Mouse (Mus musculus): Measurements from ENCODE around the gene Gm31371. TPM values are rescaled to one million over a fixed set of nuclear protein-coding genes. Genes with fewer than 3 reads are reported as not detected.
"Not testable (repeated sequence)": the region's sequence is repeated elsewhere in the genome, so short reads cannot be mapped to it uniquely, and the experiment has no call there.

The Gm31371 gene
- polyA plus RNA-seq (2015; fragmentation: Nextera tagmentation; extraction: Ambion mirVana): not detected in 2 replicates

- not testable (repeated sequence) for H3K9ac ChIP-seq; ATAC-seq (replicated peaks); H3K27me3 ChIP-seq (replicated peaks); H3K4me1 ChIP-seq; H3K36me3 ChIP-seq (replicated peaks); H3K4me2 ChIP-seq; H3K4me3 ChIP-seq; H3K27ac ChIP-seq; H3K9me3 ChIP-seq
- 71% methylated on average over 3 of the region's 4 CpGs for WGBS
Observed at GRCm38 (mm10) chr8:19903092-19903491, at the start of gene Gm31371. TSS of gene Gm31371 (plus strand) at chr8:19903392.

GRCm38 (mm10) chr8:19906425-19907055, 3.3 kb downstream of the Gm31371 start:
- 80% methylated on average over 8 of the region's 8 CpGs for WGBS
- H3K27me3 ChIP-seq (replicated peaks); H3K27ac ChIP-seq; H3K9ac ChIP-seq; H3K4me1 ChIP-seq; ATAC-seq (replicated peaks); H3K9me3 ChIP-seq; H3K4me2 ChIP-seq; H3K4me3 ChIP-seq; H3K36me3 ChIP-seq (replicated peaks): not testable (repeated sequence)

- not testable (repeated sequence) for H3K9me3 ChIP-seq; H3K27me3 ChIP-seq (replicated peaks); ATAC-seq (replicated peaks); H3K4me2 ChIP-seq; H3K27ac ChIP-seq; H3K4me1 ChIP-seq; H3K36me3 ChIP-seq (replicated peaks); H3K9ac ChIP-seq; H3K4me3 ChIP-seq
- 77% methylated on average over 5 of the region's 6 CpGs for WGBS
Observed at GRCm38 (mm10) chr8:19908841-19909321, 5.7 kb downstream of the Gm31371 start.

GRCm38 (mm10) chr8:19919086-19919485, 15.9 kb downstream of the Gm31371 start:
- H3K9ac ChIP-seq; H3K4me3 ChIP-seq; H3K27me3 ChIP-seq (replicated peaks); H3K27ac ChIP-seq; H3K4me2 ChIP-seq; H3K9me3 ChIP-seq; H3K4me1 ChIP-seq; H3K36me3 ChIP-seq (replicated peaks); ATAC-seq (replicated peaks): not testable (repeated sequence)
- 86% methylated on average over 2 of the region's 3 CpGs for WGBS

- H3K4me1 ChIP-seq; H3K36me3 ChIP-seq (replicated peaks); H3K9me3 ChIP-seq; H3K4me3 ChIP-seq; H3K27me3 ChIP-seq (replicated peaks); ATAC-seq (replicated peaks); H3K4me2 ChIP-seq; H3K9ac ChIP-seq; H3K27ac ChIP-seq: not testable (repeated sequence)
- WGBS: 100% methylated on average over 1 of the region's 6 CpGs
Observed at GRCm38 (mm10) chr8:19934274-19934673, 31.1 kb downstream of the Gm31371 start.

GRCm38 (mm10) chr8:19935541-19936030, 32.4 kb downstream of the Gm31371 start:
- not testable (repeated sequence) for H3K4me2 ChIP-seq; H3K36me3 ChIP-seq (replicated peaks); H3K4me3 ChIP-seq; H3K27me3 ChIP-seq (replicated peaks); H3K9me3 ChIP-seq; H3K4me1 ChIP-seq; H3K27ac ChIP-seq; H3K9ac ChIP-seq; ATAC-seq (replicated peaks)
- WGBS: 65% methylated on average over 2 of the region's 2 CpGs

GRCm38 (mm10) chr8:19960935-19961334, 57.7 kb downstream of the Gm31371 start:
- no peak for ATAC-seq (replicated peaks)
- no peaks in the 10 kb centered on the region for H3K4me1 ChIP-seq
- 76% methylated on average over 2 of the region's 2 CpGs for WGBS

GRCm38 (mm10) chr8:19963766-19964165, 60.6 kb downstream of the Gm31371 start:
- not testable (repeated sequence) for H3K36me3 ChIP-seq (replicated peaks); ATAC-seq (replicated peaks); H3K27me3 ChIP-seq (replicated peaks); H3K27ac ChIP-seq; H3K4me2 ChIP-seq; H3K4me3 ChIP-seq; H3K4me1 ChIP-seq; H3K9me3 ChIP-seq; H3K9ac ChIP-seq
- WGBS: 82% methylated on average over 2 of the region's 2 CpGs

More at GRCm38 (mm10) chr8:19960935-19961334, 57.7 kb downstream of the Gm31371 start:
- Histone ChIP-seq H3K27me3 (replicated peaks) (no peaks in the 10 kb centered on the region), H3K4me3 (no peak overlapping the region), H3K27ac (no peak overlapping the region), H3K9me3 (no peaks in the 10 kb centered on the region), H3K4me2 (no peak overlapping the region), H3K9ac (no peak overlapping the region), H3K36me3 (replicated peaks) (no peaks in the 10 kb centered on the region)

GRCm38 (mm10) chr8:19968151-19968550, 65.0 kb downstream of the Gm31371 start:
- not testable (repeated sequence) for H3K27ac ChIP-seq; H3K27me3 ChIP-seq (replicated peaks); H3K4me3 ChIP-seq; H3K9me3 ChIP-seq; H3K4me1 ChIP-seq; ATAC-seq (replicated peaks); H3K4me2 ChIP-seq; H3K36me3 ChIP-seq (replicated peaks); H3K9ac ChIP-seq
- 45% methylated on average over 2 of the region's 2 CpGs for WGBS

GRCm38 (mm10) chr8:19975237-19975636, 72.0 kb downstream of the Gm31371 start:
- ATAC-seq (replicated peaks); H3K27me3 ChIP-seq (replicated peaks); H3K36me3 ChIP-seq (replicated peaks); H3K4me1 ChIP-seq; H3K9ac ChIP-seq; H3K4me3 ChIP-seq; H3K4me2 ChIP-seq; H3K9me3 ChIP-seq; H3K27ac ChIP-seq: not testable (repeated sequence)
- WGBS: 90% methylated on average over 6 of the region's 6 CpGs

Other genes starting within 250 kb of the Gm31371 start
- gene 4930467E23Rik, start 173.8 kb upstream of the Gm31371 start, polyA plus RNA-seq (2015; fragmentation: Nextera tagmentation; extraction: Ambion mirVana): not detected in 2 replicates